Mouse (Mus musculus): Measurements from ENCODE around the gene Zfp648. TPM values are rescaled to one million over a fixed set of nuclear protein-coding genes. Genes with fewer than 3 reads are reported as not detected.

The Zfp648 gene
- polyA plus RNA-seq, 1 experiment from 2014 or later: not detected

GRCm38 (mm10) chr1:154232594-154232993 is 31.6 kb downstream of the Zfp648 start:
- H3K36me3 ChIP-seq: no peaks in the 10 kb centered on the region
- H3K9me3 ChIP-seq: no peaks in the 10 kb centered on the region
- no peak overlapping the region for H3K4me3 ChIP-seq (replicated peaks)
- H3K27ac ChIP-seq: no peak overlapping the region
- WGBS: 79% methylated on average over 4 of the region's 4 CpGs
- H3K9ac ChIP-seq: no peak overlapping the region
- H3K4me2 ChIP-seq: no peak overlapping the region
- no peaks in the 10 kb centered on the region for H3K4me1 ChIP-seq
- no peaks in the 10 kb centered on the region for H3K27me3 ChIP-seq (replicated peaks)
- ATAC-seq (ENCODE audit: insufficient read depth, low FRiP score, low read depth): no peak

- H3K4me2 ChIP-seq: no peak overlapping the region
- H3K27ac ChIP-seq: no peak overlapping the region
- H3K9me3 ChIP-seq: no peaks in the 10 kb centered on the region
- no peaks in the 10 kb centered on the region for H3K36me3 ChIP-seq
- H3K27me3 ChIP-seq (replicated peaks): no peaks in the 10 kb centered on the region
- no peak overlapping the region for H3K9ac ChIP-seq
- H3K4me1 ChIP-seq: no peaks in the 10 kb centered on the region
- 76% methylated on average over 6 of the region's 6 CpGs for WGBS
- no peak overlapping the region for H3K4me3 ChIP-seq (replicated peaks)
- no peak for ATAC-seq (ENCODE audit: insufficient read depth, low FRiP score, low read depth)
Measured at GRCm38 (mm10) chr1:154233033-154233432, 32.0 kb downstream of the Zfp648 start.

- 88% methylated on average over 9 of the region's 9 CpGs for WGBS
Measured at GRCm38 (mm10) chr1:154234814-154235213, 33.8 kb downstream of the Zfp648 start.

GRCm38 (mm10) chr1:154238876-154239275 is 37.9 kb downstream of the Zfp648 start:
- H3K4me1 ChIP-seq: no peaks in the 10 kb centered on the region
- H3K4me2 ChIP-seq: no peak overlapping the region
- H3K9me3 ChIP-seq: no peaks in the 10 kb centered on the region
- no peaks in the 10 kb centered on the region for H3K36me3 ChIP-seq
- H3K4me3 ChIP-seq (replicated peaks): no peak overlapping the region
- no peaks in the 10 kb centered on the region for H3K27me3 ChIP-seq (replicated peaks)
- H3K9ac ChIP-seq: no peak overlapping the region
- no peak overlapping the region for H3K27ac ChIP-seq
- no peak for ATAC-seq (ENCODE audit: insufficient read depth, low FRiP score, low read depth)

More at GRCm38 (mm10) chr1:154234814-154235213, 33.8 kb downstream of the Zfp648 start:
- H3K4me3 ChIP-seq (replicated peaks): no peak overlapping the region
- no peaks in the 10 kb centered on the region for H3K4me1 ChIP-seq
- no peak for ATAC-seq (ENCODE audit: insufficient read depth, low FRiP score, low read depth)
- no peaks in the 10 kb centered on the region for H3K27me3 ChIP-seq (replicated peaks)
- H3K27ac ChIP-seq: no peak overlapping the region
- H3K4me2 ChIP-seq: no peak overlapping the region
- no peaks in the 10 kb centered on the region for H3K9me3 ChIP-seq
- H3K9ac ChIP-seq: no peak overlapping the region
- no peaks in the 10 kb centered on the region for H3K36me3 ChIP-seq

- Histone ChIP-seq H3K27me3 (replicated peaks) (no peaks in the 10 kb centered on the region), H3K27ac (no peak overlapping the region), H3K9me3 (no peaks in the 10 kb centered on the region), H3K4me1 (no peaks in the 10 kb centered on the region), H3K36me3 (no peaks in the 10 kb centered on the region), H3K4me2 (no peak overlapping the region), H3K4me3 (replicated peaks) (no peak overlapping the region), H3K9ac (no peak overlapping the region)
- 69% methylated on average over 2 of the region's 2 CpGs for WGBS
- ATAC-seq (ENCODE audit: insufficient read depth, low FRiP score, low read depth): no peak
Measured at GRCm38 (mm10) chr1:154251186-154251585, 50.2 kb downstream of the Zfp648 start.

- Histone ChIP-seq H3K4me1 (no peaks in the 10 kb centered on the region), H3K4me3 (replicated peaks) (no peak overlapping the region), H3K27ac (no peak overlapping the region), H3K36me3 (no peaks in the 10 kb centered on the region), H3K27me3 (replicated peaks) (no peaks in the 10 kb centered on the region), H3K4me2 (no peak overlapping the region), H3K9ac (no peak overlapping the region), H3K9me3 (no peaks in the 10 kb centered on the region)
- 58% methylated on average over 5 of the region's 5 CpGs for WGBS
- ATAC-seq (ENCODE audit: insufficient read depth, low FRiP score, low read depth): no peak
Measured at GRCm38 (mm10) chr1:154252739-154253138, 51.8 kb downstream of the Zfp648 start.

Data from stomach, embryonic 15.5 days (tissue).